Comparison of ENCODE assay signal across 9 mouse cellular contexts in genomic region chr11:89003078-89003477, GRCm38 (mm10). TPM values are rescaled to one million over a fixed set of nuclear protein-coding genes. Genes with fewer than 3 reads are reported as not detected.
DNase-seq lines count a peak whose midpoint lies in the region; ATAC-seq lines count a peak whose summit lies in the region.
"Had no signal": no experiment of that assay in that cellular context is flagged by ENCODE, and none has a peak within 500 bp of the region (broad histone marks: within the 10 kb centered on the region; RNA-seq: fewer than 3 reads in every experiment).

No protein-coding gene starts in this region.

- 21% methylated on average over 6 of the region's 6 CpGs for WGBS in lung, embryonic 16.5 days
- 30% methylated on average over 6 of the region's 6 CpGs for WGBS in stomach, embryonic 14.5 days

- peak overlapping the region; percentile 62 for H3K27ac ChIP-seq in lung, embryonic 16.5 days (ENCODE audit: low read length)
- H3K27ac ChIP-seq in stomach, embryonic 14.5 days (ENCODE audit: low read length): no peak overlapping the region

- 0 out of 2 replicates have a peak overlapping the region, but pooled peaks have one; percentile 42 for H3K9ac ChIP-seq in lung, embryonic 16.5 days (ENCODE audit: low read length)
- no peak overlapping the region for H3K9ac ChIP-seq in stomach, embryonic 14.5 days (replicated peaks; ENCODE audit: low read depth, low read length)

- no peaks in the 10 kb centered on the region for H3K9me3 ChIP-seq in lung, embryonic 16.5 days (ENCODE audit: control insufficient read depth, low read length)
- no peaks in the 10 kb centered on the region for H3K9me3 ChIP-seq in stomach, embryonic 14.5 days (ENCODE audit: control insufficient read depth, low read depth, low read length)

- ATAC-seq in lung, embryonic 16.5 days (ENCODE audit: low read depth): no peak
- no peak for ATAC-seq in stomach, embryonic 14.5 days (ENCODE audit: insufficient number of reproducible peaks, insufficient read depth, low FRiP score, low read depth)
- no peak for ATAC-seq in erythroblast, adult 5-6 weeks (replicated peaks; ENCODE audit: low FRiP score, poor library complexity, severe bottlenecking)

- H3K36me3 ChIP-seq in lung, embryonic 16.5 days (ENCODE audit: control insufficient read depth, insufficient read depth, low read length): peaks cover 7% of the 10 kb centered on the region; the same call in 1 of the 2 replicates
- H3K36me3 ChIP-seq in stomach, embryonic 14.5 days (ENCODE audit: control insufficient read depth, insufficient read depth, low read length): peaks cover 3% of the 10 kb centered on the region; the same call in 1 of the 2 replicates

- no peaks in the 10 kb centered on the region for H3K27me3 ChIP-seq in lung, embryonic 16.5 days (ENCODE audit: control insufficient read depth, insufficient read depth, low read depth, low read length)
- H3K27me3 ChIP-seq in stomach, embryonic 14.5 days (ENCODE audit: control insufficient read depth, insufficient read depth, low read length): no peaks in the 10 kb centered on the region

- peak overlapping the region; percentile 45 for H3K4me2 ChIP-seq in lung, embryonic 16.5 days (ENCODE audit: low read depth, low read length)
- H3K4me2 ChIP-seq in stomach, embryonic 14.5 days (replicated peaks; ENCODE audit: low read depth, low read length): peak overlapping the region; percentile 15; the same call in 1 of the 2 replicates
- H3K4me2 ChIP-seq: midbrain, embryonic 11.5 days had no signal

- H3K4me1 ChIP-seq in lung, embryonic 16.5 days (replicated peaks; ENCODE audit: control insufficient read depth, insufficient read depth, low read length): peaks cover 28% of the 10 kb centered on the region
- peaks cover 2% of the 10 kb centered on the region; the same call in 1 of the 2 replicates for H3K4me1 ChIP-seq in stomach, embryonic 14.5 days (ENCODE audit: control insufficient read depth, insufficient read depth, low read length)

- peak; percentile 82 for DNase-seq in adrenal gland, adult 8-10 months
- DNase-seq in adrenal gland, adult 18-20 months (ENCODE audit: low spot score in 2 of 2): no peak
- no peak for DNase-seq in lung, postnatal 10 days
- DNase-seq in kidney, adult 8-10 months: peak; percentile 59 to 60
- no peak for DNase-seq in spleen, postnatal 36 days (ENCODE audit: low spot score in 2 of 2)

- peak overlapping the region; percentile 10; the same call in 1 of the 2 replicates for H3K4me3 ChIP-seq in lung, embryonic 16.5 days (ENCODE audit: low read length)
- H3K4me3 ChIP-seq in stomach, embryonic 14.5 days (ENCODE audit: low read depth, low read length): no peak overlapping the region

RNA-seq across cellular contexts. Expression of gene Trim25, which starts 3.9 kb away (rescaled TPM):
- 100 to 1,000 TPM; 136 to 188 (median 157) TPM for total RNA-seq in adrenal gland, adult 8-10 months (2022)
- 100 to 1,000 TPM; 133 to 185 TPM for total RNA-seq in adrenal gland, adult 18-20 months (2021)
- 24.2 and 27.3 TPM in 2 replicates for polyA plus RNA-seq in lung, embryonic 16.5 days (2015; fragmentation: Nextera tagmentation; extraction: Ambion mirVana)
- polyA plus RNA-seq in stomach, embryonic 14.5 days (2014; fragmentation: Nextera tagmentation; extraction: Ambion mirVana): 22.2 and 22.9 TPM in 2 replicates
- 19.8 and 24.2 TPM in 2 replicates for total RNA-seq in erythroblast, adult 5-6 weeks (2015; ENCODE audit: low replicate concordance)
- 16.4 and 20.5 TPM in 2 replicates for total RNA-seq in erythroblast, adult 5-6 weeks (2017; ENCODE audit: low replicate concordance)

RNA-seq across cellular contexts. Expression of gene Coil, which starts 33.0 kb away (rescaled TPM):
- total RNA-seq in adrenal gland, adult 8-10 months (2022): 10 to 100 TPM in 3 of 4 experiments, 1 to 10 TPM in 1; 9.1 to 16.0 (median 12.9) TPM
- total RNA-seq in adrenal gland, adult 18-20 months (2021): 1 to 10 TPM; 9.0 to 9.4 TPM
- 11.9 and 13.7 TPM in 2 replicates for polyA plus RNA-seq in lung, embryonic 16.5 days (2015; fragmentation: Nextera tagmentation; extraction: Ambion mirVana)
- 11.2 TPM in 2 replicates for polyA plus RNA-seq in stomach, embryonic 14.5 days (2014; fragmentation: Nextera tagmentation; extraction: Ambion mirVana)
- 1.3 and 2.7 TPM in 2 replicates for total RNA-seq in erythroblast, adult 5-6 weeks (2015; ENCODE audit: low replicate concordance)
- 1.3 and 6.3 TPM in 2 replicates for total RNA-seq in erythroblast, adult 5-6 weeks (2017; ENCODE audit: low replicate concordance)

RNA-seq across cellular contexts. Expression of gene Elobl, which starts 36.3 kb away (rescaled TPM):
- total RNA-seq in adrenal gland, adult 8-10 months (2022): not detected
- not detected for total RNA-seq in adrenal gland, adult 18-20 months (2021)
- polyA plus RNA-seq in lung, embryonic 16.5 days (2015; fragmentation: Nextera tagmentation; extraction: Ambion mirVana): not detected in 2 replicates
- not detected in 2 replicates for polyA plus RNA-seq in stomach, embryonic 14.5 days (2014; fragmentation: Nextera tagmentation; extraction: Ambion mirVana)
- not detected in 2 replicates for total RNA-seq in erythroblast, adult 5-6 weeks (2015; ENCODE audit: low replicate concordance)
- not detected in 2 replicates for total RNA-seq in erythroblast, adult 5-6 weeks (2017; ENCODE audit: low replicate concordance)
- polyA plus RNA-seq: midbrain, embryonic 11.5 days had no signal

RNA-seq across cellular contexts. Expression of gene Scpep1, which starts 47.8 kb away (rescaled TPM):
- total RNA-seq in adrenal gland, adult 8-10 months (2022): 100 to 1,000 TPM; 128 to 260 (median 184) TPM
- total RNA-seq in adrenal gland, adult 18-20 months (2021): 100 to 1,000 TPM; 108 to 245 TPM
- 89.8 and 90.8 TPM in 2 replicates for polyA plus RNA-seq in lung, embryonic 16.5 days (2015; fragmentation: Nextera tagmentation; extraction: Ambion mirVana)
- polyA plus RNA-seq in stomach, embryonic 14.5 days (2014; fragmentation: Nextera tagmentation; extraction: Ambion mirVana): 73.5 and 78.3 TPM in 2 replicates
- total RNA-seq in erythroblast, adult 5-6 weeks (2015; ENCODE audit: low replicate concordance): 15.0 and 15.2 TPM in 2 replicates
- 4.6 and 8.6 TPM in 2 replicates for total RNA-seq in erythroblast, adult 5-6 weeks (2017; ENCODE audit: low replicate concordance)

Comparison
In these comparisons a context has a peak if more than half of its experiments do, and no peak if none do; other contexts are left out.
1. DNase-seq: peak in adrenal gland, adult 8-10 months (single experiment) and kidney, adult 8-10 months (2 of 2); none in adrenal gland, adult 18-20 months (0 of 2), lung, postnatal 10 days (single experiment) and spleen, postnatal 36 days (0 of 2).
2. RNA of gene Trim25, which starts 3.9 kb away (total RNA-seq): 133 to 185 TPM in adrenal gland, adult 18-20 months and 136 to 188 TPM in adrenal gland, adult 8-10 months; 16.4 to 24.2 TPM in erythroblast, adult 5-6 weeks; every median in the first group is over 4 times any median in the second.